Mouse (Mus musculus) intestine, embryonic 15.5 days (tissue): Measurements from ENCODE around the gene Syt9. TPM values are rescaled to one million over a fixed set of nuclear protein-coding genes. Genes with fewer than 3 reads are reported as not detected.
A peak's percentile ranks its signal among the peaks of the same experiment; 100 is the strongest.

Experiments
- ATAC-seq: fragments of 200-750 bp; cut with Nextera tagmentation; 2 replicates; pipeline ENCODE4 v1.8.0; 2017; ENCODE audit warnings: moderate TSS enrichment, moderate library complexity
- H3K27ac ChIP-seq: fragments of 300-500 bp; sonication (generic); 2 replicates; pipeline ENCODE4 v1.5.1; 2015; ENCODE audit warnings: mild to moderate bottlenecking, inconsistent platforms
- H3K27me3 ChIP-seq: fragments of 300-500 bp; sonication (generic); replicated peaks from 2 replicates; pipeline ENCODE4 v1.6.1; 2015; ENCODE audit warnings: inconsistent platforms
- H3K36me3 ChIP-seq: fragments of 300-500 bp; sonication (generic); 2 replicates; pipeline ENCODE4 v1.6.1; 2015; ENCODE audit warnings: inconsistent platforms
- H3K4me1 ChIP-seq: fragments of 300-500 bp; sonication (generic); replicated peaks from 2 replicates; pipeline ENCODE4 v1.6.1; 2015; ENCODE audit warnings: inconsistent platforms
- H3K4me2 ChIP-seq: fragments of 300-500 bp; sonication (generic); replicated peaks from 2 replicates; pipeline ENCODE4 v1.6.1; 2015; ENCODE audit warnings: mild to moderate bottlenecking, inconsistent platforms
- H3K4me3 ChIP-seq: fragments of 300-500 bp; sonication (generic); replicated peaks from 2 replicates; pipeline ENCODE4 v1.5.1; 2015; ENCODE audit warnings: inconsistent platforms
- H3K9ac ChIP-seq: fragments of 300-500 bp; sonication (generic); 2 replicates; pipeline ENCODE4 v1.6.1; 2015; ENCODE audit warnings: inconsistent platforms
- H3K9me3 ChIP-seq: fragments of 300-500 bp; sonication (generic); 2 replicates; pipeline ENCODE4 v1.6.1; 2016; ENCODE audit warnings: inconsistent platforms
- WGBS: fragments of 180-500 bp; shearing (Covaris S2); methylation state at CpG from one replicate; pipeline ENCODE4 v1.1.7; 2015; 5-methylcytosine and 5-hydroxymethylcytosine counted together
- polyA plus RNA-seq: library from polyadenylated mRNA; unstranded; fragments of >200 nt; fragmentation: Nextera tagmentation; extraction: Ambion mirVana; gene quantifications from 2 replicates; pipeline ENCODE4 v1.2.1, GENCODE M21; 2015

The Syt9 gene
- polyA plus RNA-seq, 1 experiment from 2014 or later = 4.4 TPM

- WGBS = 87% methylated on average over 15 of the region's 15 CpGs
- ATAC-seq = no peak
Measured at GRCm38 (mm10) chr7:107400061-107400799, 29.7 kb downstream of the Syt9 start.

DNA sequence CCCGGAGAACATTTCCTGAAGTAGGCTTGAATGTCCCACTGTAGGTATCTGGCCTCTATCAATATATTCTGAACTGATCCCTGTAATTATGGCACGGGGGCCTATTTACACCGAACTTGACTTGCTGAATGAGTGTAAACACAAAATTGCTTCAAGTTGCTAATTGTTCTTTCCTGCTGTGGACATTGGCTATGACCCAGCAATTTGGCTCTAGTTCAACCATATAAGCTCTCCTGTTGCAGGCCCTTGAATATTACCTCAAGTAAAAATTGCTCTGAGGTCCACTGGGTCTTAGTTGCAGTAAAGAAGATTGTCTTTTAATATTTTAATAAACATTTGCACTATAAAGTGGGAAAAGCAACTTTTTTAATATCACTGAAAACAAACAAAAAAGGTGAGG is 32.7 kb downstream of the Syt9 start:
- H3K9ac ChIP-seq = no peak overlapping the region
- no peaks in the 10 kb centered on the region for H3K27me3 ChIP-seq
- no peaks in the 10 kb centered on the region for H3K9me3 ChIP-seq
- ATAC-seq = no peak
- WGBS = 81% methylated on average over 3 of the region's 3 CpGs
- H3K4me3 ChIP-seq = no peak overlapping the region
- no peak overlapping the region for H3K4me2 ChIP-seq
- no peak overlapping the region for H3K27ac ChIP-seq
- no peaks in the 10 kb centered on the region for H3K36me3 ChIP-seq
- H3K4me1 ChIP-seq = no peaks in the 10 kb centered on the region

More at GRCm38 (mm10) chr7:107400061-107400799, 29.7 kb downstream of the Syt9 start:
- Histone ChIP-seq H3K9me3 (no peaks in the 10 kb centered on the region), H3K4me2 (no peak overlapping the region), H3K9ac (no peak overlapping the region), H3K27me3 (no peaks in the 10 kb centered on the region), H3K4me1 (no peaks in the 10 kb centered on the region), H3K27ac (no peak overlapping the region), H3K36me3 (no peaks in the 10 kb centered on the region), H3K4me3 (no peak overlapping the region)

DNA sequence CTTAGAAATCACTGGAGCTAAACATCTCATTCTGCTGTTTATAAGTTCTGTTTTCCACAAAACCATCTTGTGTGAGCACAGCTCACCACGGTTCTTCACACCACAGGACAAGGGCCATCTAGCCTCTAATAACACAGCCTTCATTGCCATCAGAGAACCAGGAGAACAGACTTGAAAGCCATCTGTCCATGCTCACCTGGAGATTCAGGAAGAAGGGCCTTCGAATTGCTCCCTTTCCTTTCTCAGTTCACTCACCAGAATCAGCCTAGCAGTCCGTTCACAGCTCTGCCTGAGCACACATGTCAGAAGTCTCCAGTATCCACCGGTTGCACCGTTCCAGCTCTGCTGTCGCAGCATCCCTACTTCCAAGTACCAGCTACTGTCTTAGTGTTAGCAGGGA is 44.4 kb downstream of the Syt9 start:
- H3K36me3 ChIP-seq = no peaks in the 10 kb centered on the region
- no peaks in the 10 kb centered on the region for H3K4me1 ChIP-seq
- H3K4me2 ChIP-seq = no peak overlapping the region
- 89% methylated on average over 6 of the region's 6 CpGs for WGBS
- H3K9ac ChIP-seq = no peak overlapping the region
- no peaks in the 10 kb centered on the region for H3K27me3 ChIP-seq
- no peak overlapping the region for H3K4me3 ChIP-seq
- ATAC-seq = no peak
- H3K9me3 ChIP-seq = no peaks in the 10 kb centered on the region
- no peak overlapping the region for H3K27ac ChIP-seq

DNA sequence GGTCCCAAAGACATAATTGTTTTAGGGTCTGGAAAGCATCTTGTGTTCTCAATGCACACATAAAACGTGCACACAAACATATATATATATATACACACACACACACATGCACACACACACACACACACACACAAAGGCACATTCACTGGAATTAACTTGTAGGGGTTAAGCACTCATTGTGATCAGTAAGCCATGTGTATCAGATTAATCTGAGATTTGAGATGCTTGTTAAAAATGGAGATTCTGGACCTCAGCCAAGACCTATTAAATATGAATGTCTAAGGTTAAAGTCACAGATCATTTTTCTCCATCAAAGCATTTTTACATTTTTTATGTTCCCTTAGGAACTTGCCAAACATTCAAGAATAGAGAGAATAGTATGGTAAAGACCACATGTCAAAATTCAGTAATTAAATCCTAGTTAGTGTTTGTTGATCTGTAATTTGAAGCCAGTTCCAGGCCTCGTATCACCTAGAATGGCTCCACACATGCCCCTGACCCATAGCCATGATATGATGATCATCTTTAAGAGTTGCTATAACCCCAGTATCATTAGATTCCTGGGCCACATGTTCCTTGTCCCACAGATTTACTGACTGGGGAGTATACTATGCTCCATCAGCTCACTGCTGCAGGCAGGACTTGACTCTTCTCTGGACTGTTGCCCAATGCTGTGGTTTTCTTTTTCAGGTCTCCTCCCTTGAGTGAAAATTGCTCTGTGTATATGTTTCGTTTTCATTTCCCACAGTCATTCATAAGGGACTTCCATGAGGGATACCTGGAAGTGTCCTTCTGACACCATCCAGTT is 46.7 kb downstream of the Syt9 start:
- H3K9ac ChIP-seq = no peak overlapping the region
- no peaks in the 10 kb centered on the region for H3K36me3 ChIP-seq
- H3K4me3 ChIP-seq = no peak overlapping the region
- no peak overlapping the region for H3K4me2 ChIP-seq
- no peak overlapping the region for H3K27ac ChIP-seq
- ATAC-seq = no peak
- H3K4me1 ChIP-seq = no peaks in the 10 kb centered on the region
- H3K27me3 ChIP-seq = no peaks in the 10 kb centered on the region
- 55% methylated on average over 3 of the region's 3 CpGs for WGBS
- H3K9me3 ChIP-seq = no peaks in the 10 kb centered on the region

GRCm38 (mm10) chr7:107437381-107437780 is 66.9 kb downstream of the Syt9 start:
- no peak overlapping the region for H3K4me3 ChIP-seq
- H3K4me1 ChIP-seq = no peaks in the 10 kb centered on the region
- H3K9me3 ChIP-seq = no peaks in the 10 kb centered on the region
- H3K9ac ChIP-seq = no peak overlapping the region
- no peak for ATAC-seq
- H3K36me3 ChIP-seq = no peaks in the 10 kb centered on the region
- H3K27me3 ChIP-seq = no peaks in the 10 kb centered on the region
- H3K4me2 ChIP-seq = no peak overlapping the region
- WGBS = 92% methylated on average over 3 of the region's 3 CpGs
- no peak overlapping the region for H3K27ac ChIP-seq

- Histone ChIP-seq H3K9me3 (no peaks in the 10 kb centered on the region), H3K27ac (no peak overlapping the region), H3K4me1 (no peaks in the 10 kb centered on the region), H3K36me3 (no peaks in the 10 kb centered on the region), H3K4me2 (no peak overlapping the region), H3K9ac (no peak overlapping the region), H3K4me3 (no peak overlapping the region), H3K27me3 (no peaks in the 10 kb centered on the region)
- no peak for ATAC-seq
Measured at GRCm38 (mm10) chr7:107444579-107444978, 74.1 kb downstream of the Syt9 start.

DNA sequence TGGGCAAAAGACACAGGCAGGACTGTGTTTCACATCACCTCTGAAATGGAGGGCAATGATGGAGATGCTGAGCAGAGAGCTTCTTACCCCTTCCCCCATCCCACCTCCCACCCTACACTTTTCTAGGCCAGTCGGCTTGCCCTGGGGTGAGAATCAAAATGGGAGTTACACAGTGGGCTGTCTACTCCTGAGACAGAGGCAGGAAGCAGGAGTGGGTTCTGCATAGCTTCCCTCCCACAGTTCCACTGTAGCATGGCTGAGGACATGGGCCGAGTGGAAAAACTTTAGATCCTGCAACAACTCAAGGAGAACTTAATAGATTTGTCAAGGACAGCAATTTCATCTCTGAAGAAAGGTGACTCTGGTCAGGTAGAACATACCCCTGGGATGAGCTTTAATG is 84.1 kb downstream of the Syt9 start:
- 70% methylated on average over 2 of the region's 2 CpGs for WGBS
- Histone ChIP-seq H3K9ac (no peak overlapping the region), H3K36me3 (no peaks in the 10 kb centered on the region), H3K4me3 (no peak overlapping the region), H3K4me2 (no peak overlapping the region), H3K4me1 (no peaks in the 10 kb centered on the region), H3K27ac (no peak overlapping the region), H3K27me3 (no peaks in the 10 kb centered on the region), H3K9me3 (no peaks in the 10 kb centered on the region)
- ATAC-seq = no peak; the same call in 1 of the 2 replicates

GRCm38 (mm10) chr7:107455118-107455521 is 84.6 kb downstream of the Syt9 start:
- Histone ChIP-seq H3K27me3 (no peaks in the 10 kb centered on the region), H3K36me3 (no peaks in the 10 kb centered on the region), H3K9ac (no peak overlapping the region), H3K4me3 (no peak overlapping the region), H3K9me3 (no peaks in the 10 kb centered on the region), H3K27ac (no peak overlapping the region), H3K4me1 (no peaks in the 10 kb centered on the region), H3K4me2 (no peak overlapping the region)
- 36% methylated on average over 5 of the region's 5 CpGs for WGBS
- ATAC-seq = peak; percentile 58

DNA sequence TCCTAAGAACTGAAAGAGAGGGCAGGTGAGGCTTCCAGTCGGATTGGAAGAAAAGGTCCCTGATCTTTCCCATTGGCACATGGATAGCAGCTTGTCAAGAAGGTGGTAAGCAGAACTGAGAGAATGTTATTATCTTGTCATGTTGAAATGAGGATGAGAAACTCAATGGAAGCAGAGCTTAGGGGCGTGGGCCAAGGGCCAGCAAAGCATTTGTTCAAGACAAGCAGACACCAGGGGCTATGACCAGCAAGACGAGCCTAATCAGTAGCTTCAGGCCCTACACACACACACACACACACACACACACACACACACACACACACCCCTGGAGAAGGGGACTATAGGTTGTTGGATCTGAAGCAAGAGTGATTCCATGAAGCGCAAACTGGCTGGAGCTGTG is 90.6 kb downstream of the Syt9 start:
- Histone ChIP-seq H3K9me3 (no peaks in the 10 kb centered on the region), H3K36me3 (no peaks in the 10 kb centered on the region), H3K4me3 (no peak overlapping the region), H3K4me2 (no peak overlapping the region), H3K27me3 (no peaks in the 10 kb centered on the region), H3K9ac (no peak overlapping the region), H3K4me1 (no peaks in the 10 kb centered on the region), H3K27ac (no peak overlapping the region)
- ATAC-seq = no peak
- WGBS = 89% methylated on average over 4 of the region's 4 CpGs

DNA sequence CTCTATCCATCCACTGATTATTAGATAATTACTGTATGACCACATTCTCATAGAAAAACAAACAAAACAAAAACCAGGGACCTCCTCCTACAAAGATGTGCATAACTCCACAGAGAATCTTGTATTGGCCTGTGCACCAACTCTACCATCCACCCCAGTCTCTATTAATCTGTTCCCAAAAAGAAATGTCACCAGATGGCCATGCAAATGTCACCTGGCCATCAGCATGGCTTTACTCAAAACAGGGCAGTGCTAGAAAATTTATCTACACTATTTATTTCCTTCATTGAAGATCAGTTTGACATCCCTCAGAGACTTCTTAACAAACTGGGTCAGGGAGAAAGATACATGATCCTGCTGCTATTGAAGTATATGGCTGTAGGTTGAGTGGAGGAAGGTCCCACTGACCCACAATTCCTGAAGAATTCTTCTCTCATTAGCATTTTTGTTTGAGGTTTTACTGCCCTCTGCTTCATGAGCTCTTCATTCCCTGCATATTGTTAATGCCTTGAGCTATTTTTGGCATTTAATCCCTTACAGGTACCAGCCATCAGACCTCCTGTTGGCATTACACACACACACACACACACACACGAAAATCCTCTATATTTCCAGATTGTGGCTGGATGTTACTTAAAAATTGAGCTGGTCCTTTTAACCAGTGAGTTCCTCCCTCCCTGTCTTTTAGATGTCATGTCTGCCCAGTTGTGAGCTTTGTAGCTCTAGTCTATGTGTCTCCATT is 91.3 kb downstream of the Syt9 start:
- Histone ChIP-seq H3K9ac (no peak overlapping the region), H3K4me3 (no peak overlapping the region), H3K4me2 (no peak overlapping the region), H3K27ac (no peak overlapping the region), H3K4me1 (no peaks in the 10 kb centered on the region), H3K27me3 (no peaks in the 10 kb centered on the region), H3K36me3 (no peaks in the 10 kb centered on the region), H3K9me3 (no peaks in the 10 kb centered on the region)
- WGBS = 70% methylated on average over 1 of the region's 1 CpGs
- ATAC-seq = no peak

DNA sequence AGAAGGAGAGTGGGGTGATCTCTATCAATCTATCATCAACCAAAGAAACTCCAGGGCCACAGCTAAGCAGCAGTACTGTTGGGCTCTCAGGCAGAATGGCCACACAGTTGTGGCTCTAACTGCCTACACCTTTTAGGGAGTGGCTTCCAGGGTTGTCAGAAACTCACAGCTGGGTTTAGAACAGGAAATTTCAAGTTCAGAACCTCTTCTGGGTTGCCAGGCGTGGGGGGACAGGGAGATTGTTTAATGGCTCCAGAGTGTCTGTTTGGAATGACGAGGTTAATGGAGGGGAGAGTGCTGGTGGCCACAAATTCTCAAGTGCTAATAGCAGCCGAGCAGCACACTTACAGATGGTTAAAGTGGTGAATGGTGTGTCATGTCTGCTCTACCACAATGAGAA is 92.4 kb downstream of the Syt9 start:
- ATAC-seq = no peak
- Histone ChIP-seq H3K9ac (no peak overlapping the region), H3K4me1 (no peaks in the 10 kb centered on the region), H3K4me2 (no peak overlapping the region), H3K4me3 (no peak overlapping the region), H3K9me3 (no peaks in the 10 kb centered on the region), H3K27ac (no peak overlapping the region), H3K27me3 (no peaks in the 10 kb centered on the region), H3K36me3 (no peaks in the 10 kb centered on the region)
- WGBS = 39% methylated on average over 3 of the region's 3 CpGs

DNA sequence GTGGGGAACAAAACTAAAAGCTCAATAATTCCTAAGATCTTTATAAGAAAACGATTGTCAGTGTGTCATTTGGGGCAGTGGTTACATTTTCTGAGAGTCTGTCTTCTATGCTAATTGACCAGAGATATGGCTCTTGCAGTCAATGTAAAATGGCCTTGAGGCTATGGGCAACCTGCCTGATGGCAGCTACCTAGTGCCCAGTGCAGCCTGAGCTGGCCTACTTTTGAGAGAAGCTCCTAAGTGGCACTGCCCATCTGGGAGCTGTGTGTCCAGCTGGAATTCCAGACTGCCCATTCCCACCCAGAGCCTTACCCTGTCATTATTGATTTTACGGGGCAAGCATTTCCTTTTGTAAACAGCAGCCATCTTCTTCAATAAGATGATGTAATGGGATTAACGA is 94.6 kb downstream of the Syt9 start:
- no peaks in the 10 kb centered on the region for H3K4me1 ChIP-seq
- H3K4me2 ChIP-seq = no peak overlapping the region
- 69% methylated on average over 3 of the region's 3 CpGs for WGBS
- H3K27me3 ChIP-seq = no peaks in the 10 kb centered on the region
- no peak overlapping the region for H3K27ac ChIP-seq
- no peaks in the 10 kb centered on the region for H3K9me3 ChIP-seq
- H3K4me3 ChIP-seq = no peak overlapping the region
- no peak overlapping the region for H3K9ac ChIP-seq
- ATAC-seq = no peak
- H3K36me3 ChIP-seq = no peaks in the 10 kb centered on the region
